Mouse (Mus musculus) lung, embryonic 14.5 days (tissue): ENCODE data around the gene Tmc1. TPM values are rescaled to one million over a fixed set of nuclear protein-coding genes. Genes with fewer than 3 reads are reported as not detected.

ENCODE experiments used
- ATAC-seq: fragments of 200-750 bp; cut with Nextera tagmentation; 2 replicates; pipeline ENCODE4 v1.8.0; 2017; ENCODE audit warnings: mild to moderate bottlenecking, moderate TSS enrichment, moderate library complexity; ENCODE audit not compliant: insufficient read depth
- DNase-seq: peaks from one replicate; pipeline ENCODE4 v3.0.0-alpha.2; 2015
- H3K27ac ChIP-seq: fragments of 300-500 bp; sonication (generic); 2 replicates; pipeline ENCODE4 v1.5.1; 2014; ENCODE audit warnings: low read depth, mild to moderate bottlenecking, moderate library complexity
- H3K27me3 ChIP-seq: fragments of 300-500 bp; sonication (generic); 2 replicates; pipeline ENCODE4 v1.6.1; 2014; ENCODE audit warnings: low read length, control low read depth; ENCODE audit not compliant: insufficient read depth
- H3K36me3 ChIP-seq: fragments of 300-500 bp; sonication (generic); 2 replicates; pipeline ENCODE4 v1.6.1; 2014; ENCODE audit warnings: control low read depth; ENCODE audit not compliant: insufficient read depth
- H3K4me1 ChIP-seq: fragments of 300-500 bp; sonication (generic); 2 replicates; pipeline ENCODE4 v1.6.1; 2014; ENCODE audit warnings: antibody characterized with exemption, control low read depth; ENCODE audit not compliant: insufficient read depth
- H3K4me2 ChIP-seq: fragments of 300-500 bp; sonication (generic); 2 replicates; pipeline ENCODE4 v1.6.1; 2014; ENCODE audit warnings: mild to moderate bottlenecking
- H3K4me3 ChIP-seq: fragments of 300-500 bp; sonication (generic); 2 replicates; pipeline ENCODE4 v1.5.1; 2014; ENCODE audit warnings: low read depth, low read length
- H3K9ac ChIP-seq: fragments of 300-500 bp; sonication (generic); 2 replicates; pipeline ENCODE4 v1.6.1; 2014
- H3K9me3 ChIP-seq: fragments of 300-500 bp; sonication (generic); 2 replicates; pipeline ENCODE4 v1.6.1; 2016; ENCODE audit warnings: low read depth, low read length, control low read depth
- CTCF ChIP-seq: IDR thresholded peaks from 2 replicates; pipeline ENCODE4 v1.5.1; 2016; ENCODE audit warnings: antibody characterized with exemption, low read depth
- WGBS: fragments of 180-500 bp; shearing (Covaris S2); extraction: QIAGEN DNeasy Blood & Tissue Kit; methylation state at CpG from one replicate; pipeline ENCODE4 v1.1.7; 2014; 5-methylcytosine and 5-hydroxymethylcytosine counted together
- polyA plus RNA-seq: library from polyadenylated mRNA; unstranded; fragments of >200 nt; fragmentation: Nextera tagmentation; extraction: Ambion mirVana; gene quantifications from 2 replicates; pipeline ENCODE4 v1.2.1, GENCODE M21; 2014

Tmc1 gene
- polyA plus RNA-seq, 1 experiment from 2014 or later: 0.04 TPM

DNA sequence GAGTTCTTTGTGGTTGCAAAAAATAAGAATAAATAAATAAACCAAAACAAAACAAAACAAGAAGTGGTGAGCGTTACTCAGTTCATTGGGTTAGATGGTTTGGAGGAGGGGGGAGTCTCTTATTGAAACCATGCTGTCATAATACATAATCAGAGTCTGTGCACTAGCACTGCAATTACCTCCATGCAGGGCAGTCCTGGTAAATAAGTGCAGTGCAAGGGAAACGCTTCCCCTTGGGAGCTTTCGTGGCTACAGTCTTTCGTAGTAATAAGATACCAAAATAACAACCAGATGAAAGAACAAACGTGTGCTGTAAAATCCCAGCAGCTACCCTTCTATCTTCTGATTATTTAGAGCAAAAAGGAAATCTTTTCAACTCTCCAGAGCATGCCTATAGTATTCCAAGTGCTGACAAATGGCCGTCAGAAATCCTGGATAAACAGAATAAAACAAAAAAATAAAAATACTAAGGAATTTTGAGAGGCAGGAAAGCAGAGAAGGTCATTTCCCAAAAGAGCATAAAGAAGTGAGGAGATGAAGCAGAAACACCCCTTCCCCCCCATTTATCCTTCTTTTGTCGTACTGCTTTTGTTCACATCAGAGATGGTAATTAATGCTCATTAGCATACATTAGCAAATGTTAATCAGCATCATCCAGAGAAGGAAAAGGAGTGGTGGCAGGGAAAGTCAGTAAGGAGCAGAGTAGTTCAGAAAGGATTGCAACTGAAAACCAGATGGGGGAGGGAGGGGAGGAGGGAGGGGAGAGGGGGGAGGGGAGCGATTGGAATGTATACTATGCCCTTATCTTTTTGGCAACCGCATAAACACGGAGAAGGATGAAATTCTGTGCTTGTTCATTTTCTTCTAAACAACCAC is 30.4 kb downstream of the Tmc1 start:
- no peak overlapping the region for H3K9ac ChIP-seq
- DNase-seq: peak; percentile 56
- H3K4me2 ChIP-seq: no peak overlapping the region
- H3K9me3 ChIP-seq: no peaks in the 10 kb centered on the region
- peak; percentile 90 for ATAC-seq
- WGBS: 17% methylated on average over 10 of the region's 10 CpGs
- H3K4me3 ChIP-seq: no peak overlapping the region
- peak overlapping the region; percentile 37 for H3K27ac ChIP-seq
- H3K27me3 ChIP-seq: no peaks in the 10 kb centered on the region
- H3K4me1 ChIP-seq: 0 out of 2 replicates have a peak, but pooled peaks cover 2% of the 10 kb centered on the region
- no peaks in the 10 kb centered on the region for H3K36me3 ChIP-seq
- TF ChIP-seq CTCF: no peak

GRCm38 (mm10) chr19:20918241-20918640 is 35.8 kb downstream of the Tmc1 start:
- no peak overlapping the region for H3K9ac ChIP-seq
- H3K27me3 ChIP-seq: no peaks in the 10 kb centered on the region
- ATAC-seq (no peak), DNase-seq (no peak)
- WGBS: 85% methylated on average over 4 of the region's 4 CpGs
- H3K27ac ChIP-seq: no peak overlapping the region
- H3K4me1 ChIP-seq: no peaks in the 10 kb centered on the region
- TF ChIP-seq CTCF: no peak
- H3K4me3 ChIP-seq: no peak overlapping the region
- no peak overlapping the region for H3K4me2 ChIP-seq
- no peaks in the 10 kb centered on the region for H3K36me3 ChIP-seq
- no peaks in the 10 kb centered on the region for H3K9me3 ChIP-seq

DNA sequence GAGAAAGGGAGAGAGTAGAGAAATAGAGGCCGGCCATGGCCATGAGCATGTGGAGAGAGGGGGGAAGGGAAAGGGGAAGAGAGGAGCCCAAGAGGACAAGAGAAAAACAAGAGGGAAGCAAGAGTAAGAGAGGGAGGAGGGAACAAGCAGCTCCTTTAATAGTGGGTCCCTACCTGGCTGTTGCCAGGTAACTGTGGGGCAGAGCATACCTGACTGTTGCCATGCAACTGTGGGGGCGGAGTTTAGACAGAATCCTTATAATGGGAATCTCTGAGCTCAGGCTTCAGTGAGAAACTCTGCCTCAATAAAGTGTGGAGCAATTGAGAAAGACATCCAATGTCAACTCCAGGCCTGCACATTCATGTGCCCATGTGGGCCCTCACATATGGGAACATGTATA is 38.9 kb downstream of the Tmc1 start:
- no peaks in the 10 kb centered on the region for H3K27me3 ChIP-seq
- no peak overlapping the region for H3K4me3 ChIP-seq
- H3K27ac ChIP-seq: no peak overlapping the region
- DNase-seq (no peak), ATAC-seq (no peak)
- TF ChIP-seq CTCF: no peak
- no peaks in the 10 kb centered on the region for H3K36me3 ChIP-seq
- H3K4me2 ChIP-seq: no peak overlapping the region
- H3K4me1 ChIP-seq: no peaks in the 10 kb centered on the region
- 84% methylated on average over 2 of the region's 2 CpGs for WGBS
- no peak overlapping the region for H3K9ac ChIP-seq
- no peaks in the 10 kb centered on the region for H3K9me3 ChIP-seq

DNA sequence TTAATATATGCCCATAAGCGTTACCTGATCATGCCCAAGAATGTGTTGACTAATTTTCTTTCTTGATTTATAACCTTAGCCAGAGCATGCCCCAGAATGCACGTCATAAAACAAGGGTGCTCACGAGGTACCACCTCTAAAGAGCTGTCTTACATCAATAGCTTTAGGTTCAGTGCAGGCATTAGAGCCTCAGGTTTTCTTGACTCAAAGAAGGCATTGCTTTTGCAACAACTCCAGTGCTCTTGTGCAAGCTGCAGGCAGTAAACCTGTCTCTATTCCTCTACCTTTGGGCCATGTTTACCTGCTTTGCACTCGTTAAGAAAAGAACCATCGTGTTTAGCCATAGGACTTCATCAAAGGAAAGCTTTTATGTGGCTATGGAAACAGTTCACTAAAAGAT is 43.6 kb downstream of the Tmc1 start:
- Histone ChIP-seq H3K9me3 (no peaks in the 10 kb centered on the region), H3K27me3 (no peaks in the 10 kb centered on the region), H3K4me2 (no peak overlapping the region), H3K4me3 (no peak overlapping the region), H3K9ac (no peak overlapping the region), H3K27ac (no peak overlapping the region), H3K4me1 (no peaks in the 10 kb centered on the region), H3K36me3 (no peaks in the 10 kb centered on the region)
- WGBS: 81% methylated on average over 5 of the region's 5 CpGs
- TF ChIP-seq CTCF: no peak
- ATAC-seq: no peak
- DNase-seq: no peak

DNA sequence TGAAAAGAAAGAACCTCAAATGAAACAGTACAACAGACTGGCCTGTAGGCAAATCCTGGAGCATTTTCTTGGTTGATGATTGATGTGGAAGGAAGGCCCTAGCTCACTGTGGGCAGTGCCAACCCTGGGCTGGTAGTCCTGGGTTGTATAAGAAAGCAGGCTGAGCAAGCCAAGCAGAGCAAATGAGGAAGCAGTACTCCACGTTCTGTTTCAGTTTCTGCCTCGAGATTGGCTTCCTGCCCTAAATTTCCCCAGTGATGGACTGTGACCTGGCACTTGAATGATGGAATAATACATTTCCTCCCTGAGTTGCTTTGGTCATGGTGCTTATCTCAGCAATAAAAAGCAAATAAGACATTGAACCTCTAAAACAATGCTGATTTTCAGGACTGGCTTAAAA is 72.8 kb downstream of the Tmc1 start:
- TF ChIP-seq CTCF: no peak

GRCm38 (mm10) chr19:20875881-20876280 is 78.1 kb downstream of the Tmc1 start:
- H3K4me2 ChIP-seq: no peak overlapping the region
- H3K27me3 ChIP-seq: no peaks in the 10 kb centered on the region
- H3K9ac ChIP-seq: no peak overlapping the region
- WGBS: 49% methylated on average over 4 of the region's 4 CpGs
- no peaks in the 10 kb centered on the region for H3K9me3 ChIP-seq
- no peaks in the 10 kb centered on the region for H3K36me3 ChIP-seq
- H3K27ac ChIP-seq: no peak overlapping the region
- no peak overlapping the region for H3K4me3 ChIP-seq
- DNase-seq (no peak), ATAC-seq (no peak)
- no peak for TF ChIP-seq CTCF
- H3K4me1 ChIP-seq: no peaks in the 10 kb centered on the region

More for the DNA sequence above, 72.8 kb downstream of the Tmc1 start:
- Histone ChIP-seq H3K9me3 (no peaks in the 10 kb centered on the region), H3K4me1 (no peaks in the 10 kb centered on the region), H3K9ac (no peak overlapping the region), H3K27me3 (no peaks in the 10 kb centered on the region), H3K4me3 (no peak overlapping the region), H3K27ac (no peak overlapping the region), H3K4me2 (no peak overlapping the region), H3K36me3 (no peaks in the 10 kb centered on the region)
- no peak for ATAC-seq
- no peak for DNase-seq
- 55% methylated on average over 2 of the region's 2 CpGs for WGBS

DNA sequence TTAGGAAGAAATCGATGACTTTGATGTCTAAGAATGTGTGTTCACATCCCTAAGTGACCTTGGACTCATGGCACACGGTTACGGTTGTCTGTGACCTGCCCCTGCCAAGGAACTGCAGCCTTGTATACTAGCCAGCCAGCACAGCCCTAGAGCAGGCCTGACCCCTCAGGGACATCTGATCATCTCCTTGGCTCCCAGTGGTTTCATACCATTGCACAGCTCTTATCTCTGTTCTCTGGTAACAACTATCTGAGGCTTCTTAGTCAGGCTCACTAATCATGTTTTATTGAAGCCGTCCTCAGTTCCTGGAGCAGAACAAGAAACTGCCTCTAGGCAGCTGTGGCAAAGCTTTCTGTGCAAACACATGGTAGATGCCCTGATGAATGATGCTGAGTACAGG is 92.2 kb downstream of the Tmc1 start:
- H3K27me3 ChIP-seq: no peaks in the 10 kb centered on the region
- no peaks in the 10 kb centered on the region for H3K9me3 ChIP-seq
- H3K4me1 ChIP-seq: no peaks in the 10 kb centered on the region
- H3K36me3 ChIP-seq: no peaks in the 10 kb centered on the region
- no peak overlapping the region for H3K4me3 ChIP-seq
- ATAC-seq (no peak), DNase-seq (no peak)
- no peak overlapping the region for H3K4me2 ChIP-seq
- no peak overlapping the region for H3K9ac ChIP-seq
- 82% methylated on average over 4 of the region's 4 CpGs for WGBS
- H3K27ac ChIP-seq: no peak overlapping the region
- TF ChIP-seq CTCF: no peak
